Mouse (Mus musculus) layer of hippocampus, postnatal 14 days (tissue): ENCODE results near the gene Chrna3. TPM values are rescaled to one million over a fixed set of nuclear protein-coding genes. Genes with fewer than 3 reads are reported as not detected.

Source experiments
- DNase-seq, 2 experiments: peaks; one replicate each; pipeline ENCODE4 v3.0.0; 2021 to 2022; ENCODE audit warnings: low spot score in 2 of 2, mixed read lengths in 1 of 2
- total RNA-seq, 2 experiments: library from RNA; stranded (reverse); gene quantifications; 2 replicates each; pipeline ENCODE4 v1.2.3; 2021

Chrna3 gene
- total RNA-seq, 2 experiments from 2014 or later, result 0.71 to 1.2 TPM

- DNase-seq, result no peak
Observed at GRCm38 (mm10) chr9:55003609-55004008, 22.8 kb downstream of the Chrna3 start.

DNA sequence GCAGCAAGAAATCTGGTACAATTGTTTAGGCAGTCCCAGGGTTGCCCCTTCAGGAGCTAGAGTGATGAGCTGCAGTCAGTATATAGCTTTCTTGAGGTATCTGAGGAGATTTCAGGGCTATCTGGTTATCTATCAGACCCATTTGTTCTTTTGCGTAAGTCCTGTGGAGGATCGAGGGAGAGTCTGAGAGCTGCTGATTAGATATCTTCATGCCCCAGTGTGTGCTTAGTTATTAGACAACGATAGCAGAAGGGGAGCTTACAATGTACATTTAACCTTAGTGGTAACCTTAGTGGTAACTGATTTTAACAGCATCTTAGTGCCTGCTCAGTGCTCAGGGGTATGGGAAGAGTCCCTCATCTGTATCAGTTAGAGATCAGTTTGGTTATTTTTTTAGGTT lies 30.7 kb downstream of the Chrna3 start:
- no peak for DNase-seq

DNA sequence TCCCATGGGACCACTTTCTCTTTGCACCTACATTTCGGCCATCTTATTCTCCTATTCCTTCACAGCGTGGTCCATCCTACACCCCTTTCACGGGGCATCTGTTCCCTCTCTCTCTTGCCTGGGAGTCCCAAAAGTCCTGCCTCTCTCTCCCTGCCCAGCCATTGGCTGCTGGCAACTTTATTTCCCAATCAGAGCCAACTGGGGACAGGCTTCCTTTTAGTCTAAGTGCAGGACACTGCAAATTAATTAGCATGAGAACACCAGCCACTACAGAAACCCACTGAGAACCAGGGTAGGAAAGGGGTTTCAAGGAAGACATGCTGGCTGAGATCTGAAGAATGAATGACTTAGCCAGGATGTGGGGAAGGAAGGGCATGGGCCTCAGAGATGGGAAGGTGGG lies 32.0 kb downstream of the Chrna3 start:
- DNase-seq, result no peak

GRCm38 (mm10) chr9:54990362-54990761 lies 36.0 kb downstream of the Chrna3 start:
- DNase-seq, result no peak

GRCm38 (mm10) chr9:54982401-54982800 lies 44.0 kb downstream of the Chrna3 start:
- no peak for DNase-seq

DNA sequence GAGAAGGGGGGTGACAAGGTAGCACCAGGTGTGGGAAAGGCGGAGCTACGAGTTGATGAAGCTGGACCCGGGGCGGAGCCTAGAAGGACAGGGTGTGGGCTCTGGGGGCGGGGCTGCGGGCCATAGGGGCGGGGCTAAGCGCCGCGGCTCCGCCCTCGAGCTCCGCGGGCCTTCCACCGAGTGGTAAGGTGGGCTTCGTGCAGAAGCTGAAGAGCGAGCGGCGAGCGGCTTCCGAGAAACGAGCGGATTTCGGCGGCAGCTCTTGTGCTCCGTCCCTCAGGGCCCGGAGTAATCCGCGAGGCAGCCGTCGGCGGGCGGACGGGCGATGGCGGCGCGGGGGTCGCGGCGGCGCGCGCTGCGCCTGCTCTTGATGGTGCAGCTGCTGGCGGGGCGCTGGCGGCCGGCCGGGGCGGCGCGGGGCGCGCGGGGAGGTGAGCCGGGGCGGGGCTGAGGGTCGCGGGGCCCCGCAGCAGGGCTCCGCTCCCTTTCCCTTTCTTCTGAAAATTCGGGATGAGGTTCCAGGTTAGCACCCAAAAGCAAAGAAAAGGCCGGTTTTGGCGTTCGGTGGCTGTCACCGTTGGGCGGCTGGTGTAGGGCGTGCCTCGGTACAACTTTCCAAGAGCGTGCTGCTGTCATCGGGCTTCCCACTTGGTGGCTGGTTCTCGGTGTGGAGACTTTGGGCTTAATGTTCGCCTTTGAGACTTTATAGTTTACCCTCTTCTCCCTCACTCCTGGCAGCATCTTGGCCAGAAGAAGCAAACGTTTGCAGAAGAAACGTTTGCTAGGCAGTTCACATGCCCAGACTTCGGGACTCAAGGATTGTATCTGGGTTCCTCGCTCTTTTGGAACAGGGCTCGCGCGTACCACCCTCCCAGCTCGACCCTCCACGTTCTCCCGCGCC lies 44.8 kb downstream of the Chrna3 start:
- DNase-seq, result peak in 1 of 2 experiments; percentile 16

- DNase-seq, result no peak
Observed at GRCm38 (mm10) chr9:54980674-54981073, 45.7 kb downstream of the Chrna3 start, which contains the start of gene Chrna5. Gene Chrna5 (plus strand): TSS chr9:54980880.

- DNase-seq, result no peak
Observed at GRCm38 (mm10) chr9:54969972-54970637, 56.3 kb downstream of the Chrna3 start.

GRCm38 (mm10) chr9:54963669-54964068 lies 62.7 kb downstream of the Chrna3 start:
- no peak for DNase-seq

DNA sequence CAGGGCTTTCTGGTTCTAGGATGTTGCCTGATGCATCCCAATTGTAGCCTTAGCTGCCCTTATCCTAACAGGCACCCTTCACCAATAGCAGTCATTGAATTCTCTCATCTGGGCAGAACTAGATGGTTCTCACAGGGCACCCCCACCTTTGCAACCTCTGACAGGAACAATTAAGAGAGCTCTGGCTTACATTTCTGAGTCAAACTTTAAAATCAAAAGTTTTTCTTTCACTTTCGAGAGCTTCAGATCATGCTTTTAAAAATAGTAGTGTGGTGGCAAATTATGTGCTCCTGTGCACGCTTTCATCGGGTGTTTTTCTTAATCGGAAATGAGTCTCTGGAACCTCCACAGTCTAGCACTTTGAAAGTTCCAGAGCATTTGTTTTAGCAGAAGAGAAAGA lies 65.3 kb downstream of the Chrna3 start:
- no peak for DNase-seq

Other genes starting within 250 kb of the Chrna3 start
- 10 to 100 TPM; 64.6 to 65.9 TPM for gene Ireb2, start 162.8 kb downstream of the Chrna3 start, total RNA-seq
- 1 to 10 TPM; 2.1 to 2.8 TPM for gene Hykk, start 109.3 kb downstream of the Chrna3 start, total RNA-seq
- gene Psma4, start 75.8 kb downstream of the Chrna3 start, total RNA-seq, result 100 to 1,000 TPM; 137 to 138 TPM
- gene AY074887, start 75.6 kb downstream of the Chrna3 start, total RNA-seq, result not detected
- gene Chrna5, start 45.7 kb downstream of the Chrna3 start, total RNA-seq, result 10 to 100 TPM in 1 of 2 experiments, 1 to 10 TPM in 1; 8.6 to 10.6 TPM
- gene Chrnb4, start 22.2 kb upstream of the Chrna3 start, total RNA-seq, result under 1 TPM in 1 of 2 experiments, not detected in 1; 0.28 TPM
- 10 to 100 TPM; 49.2 to 55.2 TPM for gene Ube2q2, start 122.3 kb upstream of the Chrna3 start, total RNA-seq
- gene Fbxo22, start 182.4 kb upstream of the Chrna3 start, total RNA-seq, result 10 to 100 TPM; 37.7 to 40.0 TPM